Mouse (Mus musculus) MEL (cell line): ENCODE measurements around the gene Hoxb2. TPM values are rescaled to one million over a fixed set of nuclear protein-coding genes. Genes with fewer than 3 reads are reported as not detected.
A peak's percentile ranks its signal among the peaks of the same experiment; 100 is the strongest.

ENCODE experiments used
- DNase-seq: peaks from one replicate; pipeline ENCODE4 v3.0.0; 2011; ENCODE audit warnings: low read depth, low spot score
- H3K27ac ChIP-seq: 2 replicates; pipeline ENCODE4 v1.5.1; 2012; ENCODE audit warnings: low read depth, mild to moderate bottlenecking, control low read depth, low read length, moderate library complexity; ENCODE audit not compliant: control insufficient read depth
- H3K27me3 ChIP-seq, 2 experiments: fragments of 150-350 bp in 1 of 2; sonication (generic) in 1 of 2; 2 replicates each; pipeline ENCODE4 v1.6.1; 2012; ENCODE audit warnings: low read length in 2 of 2, mild to moderate bottlenecking in 2 of 2, improper control_type of control experiment in 1 of 2, moderate library complexity in 1 of 2; ENCODE audit not compliant: insufficient read depth in 2 of 2, control insufficient read depth in 1 of 2
- H3K36me3 ChIP-seq, 2 experiments: 2 replicates each; pipeline ENCODE4 v1.6.1; 2012 to 2014; ENCODE audit warnings: low read length in 2 of 2, improper control_type of control experiment in 1 of 2, inconsistent platforms in 1 of 2, mild to moderate bottlenecking in 1 of 2; ENCODE audit not compliant: insufficient read depth in 2 of 2, control insufficient read depth in 1 of 2
- H3K4me1 ChIP-seq, 2 experiments: fragments of 150-350 bp in 1 of 2; sonication (generic) in 1 of 2; 2 replicates each; pipeline ENCODE4 v1.6.1; 2012; ENCODE audit warnings: low read length in 2 of 2, improper control_type of control experiment in 1 of 2, mild to moderate bottlenecking in 1 of 2; ENCODE audit not compliant: insufficient read depth in 2 of 2, control insufficient read depth in 1 of 2
- H3K4me3 ChIP-seq, 2 experiments: fragments of 150-350 bp in 1 of 2; sonication (generic) in 1 of 2; 2 replicates each; pipeline ENCODE4 v1.5.1; 2012; ENCODE audit warnings: low read depth in 2 of 2, low read length in 2 of 2, mild to moderate bottlenecking in 2 of 2, moderate library complexity in 2 of 2, control low read depth in 1 of 2, improper control_type of control experiment in 1 of 2; ENCODE audit not compliant: control insufficient read depth in 1 of 2, insufficient read depth in 1 of 2
- H3K79me2 ChIP-seq: 2 replicates; pipeline ENCODE4 v1.6.1; 2012; ENCODE audit warnings: mild to moderate bottlenecking, low read length, moderate library complexity; ENCODE audit not compliant: control insufficient read depth, poor library complexity, insufficient read depth
- H3K9ac ChIP-seq: 2 replicates; pipeline ENCODE4 v1.6.1; 2012; ENCODE audit warnings: low read depth, mild to moderate bottlenecking, control low read depth, low read length, moderate library complexity; ENCODE audit not compliant: control insufficient read depth, poor library complexity, severe bottlenecking
- H3K9me3 ChIP-seq: fragments of 150-350 bp; sonication (generic); replicated peaks from 2 replicates; pipeline ENCODE4 v1.6.1; 2012; ENCODE audit warnings: mild to moderate bottlenecking, low read length, improper control_type of control experiment, moderate library complexity; ENCODE audit not compliant: insufficient read depth
- BHLHE40 ChIP-seq: IDR thresholded peaks from 2 replicates; pipeline ENCODE4 v1.6.1; 2012; ENCODE audit warnings: low read depth, mild to moderate bottlenecking, inconsistent platforms, low read length, improper control_type of control experiment, borderline replicate concordance
- CTCF ChIP-seq, 3 experiments: IDR thresholded peaks in 2 of 3; conservative IDR thresholded peaks in 1 of 3; 2 replicates each; pipeline ENCODE4 v1.5.1; 2011 to 2012; ENCODE audit warnings: low read length in 3 of 3, low read depth in 2 of 3, mild to moderate bottlenecking in 2 of 3, improper control_type of control experiment in 1 of 3, inconsistent platforms in 1 of 3, mixed read lengths in 1 of 3, moderate library complexity in 1 of 3; ENCODE audit not compliant: control insufficient read depth in 1 of 3, insufficient read depth in 1 of 3, poor library complexity in 1 of 3, severe bottlenecking in 1 of 3
- ETS1 ChIP-seq: IDR thresholded peaks from 2 replicates; pipeline ENCODE4 v1.6.1; 2012; ENCODE audit warnings: low read depth, mild to moderate bottlenecking, inconsistent platforms, low read length, improper control_type of control experiment, moderate library complexity
- GABPA ChIP-seq: IDR thresholded peaks from 2 replicates; pipeline ENCODE4 v1.6.1; 2012; ENCODE audit warnings: low read depth, mild to moderate bottlenecking, inconsistent platforms, low read length, improper control_type of control experiment, moderate library complexity
- GATA1 ChIP-seq: IDR thresholded peaks from 2 replicates; pipeline ENCODE4 v1.6.1; 2011; ENCODE audit warnings: low read depth, low read length, improper control_type of control experiment
- KAT2A ChIP-seq: conservative IDR thresholded peaks from 2 replicates; pipeline ENCODE4 v1.6.1; 2012; ENCODE audit warnings: low read depth, low read length, improper control_type of control experiment, inconsistent platforms
- MAX ChIP-seq: IDR thresholded peaks from 2 replicates; pipeline ENCODE4 v1.6.1; 2011; ENCODE audit warnings: low read length, improper control_type of control experiment
- MAZ ChIP-seq: IDR thresholded peaks from 2 replicates; pipeline ENCODE4 v1.6.1; 2012; ENCODE audit warnings: low read depth, mild to moderate bottlenecking, inconsistent platforms, low read length, improper control_type of control experiment
- MEF2A ChIP-seq: IDR thresholded peaks from 2 replicates; pipeline ENCODE4 v1.6.1; 2014; ENCODE audit warnings: low read depth, mild to moderate bottlenecking, inconsistent platforms, low read length, improper control_type of control experiment; ENCODE audit not compliant: poor library complexity, insufficient replicate concordance, severe bottlenecking; ENCODE audit errors: extremely low read depth
- MXI1 ChIP-seq: IDR thresholded peaks from 2 replicates; pipeline ENCODE4 v1.6.1; 2011; ENCODE audit warnings: mild to moderate bottlenecking, low read depth, low read length, improper control_type of control experiment
- MYB ChIP-seq: IDR thresholded peaks from 2 replicates; pipeline ENCODE4 v1.6.1; 2011; ENCODE audit warnings: mild to moderate bottlenecking, low read depth, low read length, improper control_type of control experiment
- NELFE ChIP-seq: IDR thresholded peaks from 2 replicates; pipeline ENCODE4 v1.6.1; 2011; ENCODE audit warnings: low read depth, low read length, improper control_type of control experiment
- POLR2A ChIP-seq, 2 experiments: IDR thresholded peaks; 2 replicates each; pipeline ENCODE4 v1.6.1; 2011 to 2012; ENCODE audit warnings: low read length in 2 of 2, mild to moderate bottlenecking in 2 of 2, control low read depth in 1 of 2, improper control_type of control experiment in 1 of 2, low read depth in 1 of 2, moderate library complexity in 1 of 2; ENCODE audit not compliant: control insufficient read depth in 1 of 2, insufficient read depth in 1 of 2, poor library complexity in 1 of 2
- POLR2AphosphoS5 ChIP-seq: IDR thresholded peaks from 2 replicates; pipeline ENCODE4 v1.6.1; 2012; ENCODE audit warnings: low read depth, borderline replicate concordance, mild to moderate bottlenecking, inconsistent platforms, low read length, moderate library complexity, mixed read lengths
- RAD21 ChIP-seq: IDR thresholded peaks from 2 replicates; pipeline ENCODE4 v1.6.1; 2011; ENCODE audit warnings: mild to moderate bottlenecking, low read depth, low read length, improper control_type of control experiment
- SIN3A ChIP-seq: IDR thresholded peaks from 2 replicates; pipeline ENCODE4 v1.6.1; 2012; ENCODE audit warnings: low read length, improper control_type of control experiment, inconsistent platforms
- TAL1 ChIP-seq: IDR thresholded peaks from 2 replicates; pipeline ENCODE4 v1.6.1; 2012; ENCODE audit warnings: mild to moderate bottlenecking, inconsistent platforms, low read length, moderate library complexity, mixed read lengths
- TBP ChIP-seq: IDR thresholded peaks from 2 replicates; pipeline ENCODE4 v1.8.0; 2011; ENCODE audit warnings: low read depth, low read length, improper control_type of control experiment
- TCF12 ChIP-seq: IDR thresholded peaks from 2 replicates; pipeline ENCODE4 v1.6.1; 2014; ENCODE audit warnings: low read depth, mild to moderate bottlenecking, inconsistent platforms, low read length, improper control_type of control experiment, moderate library complexity
- USF2 ChIP-seq, 2 experiments: IDR thresholded peaks; 2 replicates each; pipeline ENCODE4 v1.6.1; 2011 to 2012; ENCODE audit warnings: improper control_type of control experiment in 2 of 2, low read length in 2 of 2, borderline replicate concordance in 1 of 2, inconsistent platforms in 1 of 2, low read depth in 1 of 2, mild to moderate bottlenecking in 1 of 2; ENCODE audit not compliant: insufficient read depth in 1 of 2
- ZMIZ1 ChIP-seq: IDR thresholded peaks from 2 replicates; pipeline ENCODE4 v1.6.1; 2012; ENCODE audit warnings: low read depth, mild to moderate bottlenecking, inconsistent platforms, low read length, improper control_type of control experiment, moderate library complexity
- polyA plus RNA-seq, 2 experiments: library from polyadenylated mRNA; stranded (reverse) in 1 of 2; unstranded in 1 of 2; fragments of >175 nt in 1 of 2; fragments of >200 nt in 1 of 2; gene quantifications; 2 replicates each; pipeline versions ENCODE4 v1.2.1 to v1.2.4; 2012; ENCODE audit warnings: low replicate concordance in 2 of 2, low read depth in 1 of 2; ENCODE audit not compliant: insufficient read length in 2 of 2, insufficient read depth in 1 of 2, missing spikeins in 1 of 2
- total RNA-seq: library from RNA; depleted of rRNA; stranded (reverse); fragments of 300-350 nt; gene quantifications from 2 replicates; pipeline ENCODE4 v1.2.3, GENCODE M21; 2012

Gene Hoxb2
- total and polyA plus RNA-seq, 3 experiments, result not detected

GRCm38 (mm10) chr11:96311520-96312417 lies 38.6 kb upstream of the Hoxb2 start:
- Histone ChIP-seq H3K27ac (no peak overlapping the region), H3K27me3 (no peaks in the 10 kb centered on the region; a peak in 3 of 4 replicates), H3K36me3 (no peaks in the 10 kb centered on the region), H3K4me1 (no peaks in the 10 kb centered on the region), H3K9me3 (no peaks in the 10 kb centered on the region), H3K79me2 (no peaks in the 10 kb centered on the region), H3K9ac (no peak overlapping the region), H3K4me3 (no peak overlapping the region)
- TF ChIP-seq TAL1, result no peak
- TF ChIP-seq BHLHE40, result no peak
- no peak for TF ChIP-seq MXI1
- no peak for TF ChIP-seq TBP
- no peak for TF ChIP-seq KAT2A
- peak in 1 of 3 experiments; percentile 12; a peak in 1 of 6 replicates for TF ChIP-seq CTCF (IDR thresholded peaks at IDR 0.05 in 2 of 3, conservative IDR thresholded peaks at IDR 0.05 in 1 of 3; ENCODE audit: control insufficient read depth in 1 of 3, insufficient read depth in 1 of 3, low read depth in 2 of 3, low read length in 3 of 3, poor library complexity in 1 of 3, severe bottlenecking in 1 of 3)
- no peak for DNase-seq

GRCm38 (mm10) chr11:96313134-96313533 lies 37.2 kb upstream of the Hoxb2 start:
- DNase-seq, result no peak
- no peak for TF ChIP-seq RAD21
- TF ChIP-seq NELFE, result no peak
- TF ChIP-seq KAT2A, result no peak
- TF ChIP-seq MEF2A, result no peak
- TF ChIP-seq MAZ, result no peak
- TF ChIP-seq CTCF (IDR thresholded peaks at IDR 0.05 in 2 of 3, conservative IDR thresholded peaks at IDR 0.05 in 1 of 3; ENCODE audit: control insufficient read depth in 1 of 3, insufficient read depth in 1 of 3, low read depth in 2 of 3, low read length in 3 of 3, poor library complexity in 1 of 3, severe bottlenecking in 1 of 3), result no peak
- no peak for TF ChIP-seq SIN3A
- TF ChIP-seq GATA1, result no peak
- TF ChIP-seq POLR2A (IDR thresholded peaks at IDR 0.05; ENCODE audit: control insufficient read depth in 1 of 2, insufficient read depth in 1 of 2, low read depth in 1 of 2, low read length in 2 of 2, poor library complexity in 1 of 2), result no peak
- no peak for TF ChIP-seq GABPA
- no peak for TF ChIP-seq MYB
- TF ChIP-seq POLR2AphosphoS5, result no peak
- TF ChIP-seq MAX, result no peak
- TF ChIP-seq TCF12, result no peak
- TF ChIP-seq ZMIZ1, result no peak
- no peak for TF ChIP-seq USF2 (IDR thresholded peaks at IDR 0.05; ENCODE audit: borderline replicate concordance in 1 of 2, insufficient read depth in 1 of 2, low read depth in 1 of 2, low read length in 2 of 2)
- TF ChIP-seq ETS1, result no peak
- TF ChIP-seq, all 39 proteins: peak for 0
- no peak overlapping the region for H3K9ac ChIP-seq

More at GRCm38 (mm10) chr11:96313134-96313533, 37.2 kb upstream of the Hoxb2 start:
- no peaks in the 10 kb centered on the region for H3K36me3 ChIP-seq
- H3K27me3 ChIP-seq, result no peaks in the 10 kb centered on the region; a peak in 3 of 4 replicates
- H3K79me2 ChIP-seq, result no peaks in the 10 kb centered on the region
- no peak overlapping the region for H3K4me3 ChIP-seq
- no peaks in the 10 kb centered on the region for H3K4me1 ChIP-seq
- H3K27ac ChIP-seq, result no peak overlapping the region
- H3K9me3 ChIP-seq, result no peaks in the 10 kb centered on the region
